Mouse (Mus musculus) kidney, postnatal 36 days (tissue): ENCODE measurements around the gene Rpl10a.

Experiments used
- DNase-seq, 2 experiments: peaks; one replicate each; pipeline ENCODE4 v3.0.0; 2021 to 2022; ENCODE audit warnings: mixed read lengths in 2 of 2

Gene Rpl10a

GRCm38 (mm10) chr17:28328366-28328928 lies at the start of gene Rpl10a:
Gene Rpl10a, plus strand, starts transcription at chr17:28328471.
- DNase-seq: peak; percentile 96 to 99

- peak; percentile 70 to 83 for DNase-seq
Measured at GRCm38 (mm10) chr17:28279236-28279635, 49.0 kb upstream of the Rpl10a start.

GRCm38 (mm10) chr17:28279780-28280422 lies 48.4 kb upstream of the Rpl10a start:
- DNase-seq: peak; percentile 92 to 93

- no peak for DNase-seq
Measured at GRCm38 (mm10) chr17:28280423-28280800, 47.9 kb upstream of the Rpl10a start.

- DNase-seq: no peak
Measured at GRCm38 (mm10) chr17:28280831-28281377, 47.4 kb upstream of the Rpl10a start.

GRCm38 (mm10) chr17:28281866-28282441 lies 46.3 kb upstream of the Rpl10a start:
- no peak for DNase-seq

GRCm38 (mm10) chr17:28283199-28283598 lies 45.1 kb upstream of the Rpl10a start:
- no peak for DNase-seq

GRCm38 (mm10) chr17:28286133-28286532 lies 42.1 kb upstream of the Rpl10a start:
- DNase-seq: no peak

GRCm38 (mm10) chr17:28286964-28287363 lies 41.3 kb upstream of the Rpl10a start:
- DNase-seq: peak; percentile 56 to 71

- peak; percentile 71 to 76 for DNase-seq
Measured at GRCm38 (mm10) chr17:28287578-28287977, 40.7 kb upstream of the Rpl10a start.

GRCm38 (mm10) chr17:28287980-28288379 lies 40.3 kb upstream of the Rpl10a start:
- peak in 1 of 2 experiments; percentile 49 for DNase-seq

GRCm38 (mm10) chr17:28290262-28290661 lies 38.0 kb upstream of the Rpl10a start:
- peak; percentile 94 to 97 for DNase-seq

GRCm38 (mm10) chr17:28290671-28291070 lies 37.6 kb upstream of the Rpl10a start:
- no peak for DNase-seq

GRCm38 (mm10) chr17:28291346-28291745 lies 36.9 kb upstream of the Rpl10a start:
- DNase-seq: no peak

- no peak for DNase-seq
Measured at GRCm38 (mm10) chr17:28293716-28294115, 34.6 kb upstream of the Rpl10a start.

GRCm38 (mm10) chr17:28294449-28295333 lies 33.6 kb upstream of the Rpl10a start:
- no peak for DNase-seq

- no peak for DNase-seq
Measured at GRCm38 (mm10) chr17:28298888-28299287, 29.4 kb upstream of the Rpl10a start.

GRCm38 (mm10) chr17:28299669-28300320 lies 28.5 kb upstream of the Rpl10a start:
- DNase-seq: no peak

GRCm38 (mm10) chr17:28300323-28300722 lies 27.9 kb upstream of the Rpl10a start:
- no peak for DNase-seq

- no peak for DNase-seq
Measured at GRCm38 (mm10) chr17:28300850-28301249, 27.4 kb upstream of the Rpl10a start.

- no peak for DNase-seq
Measured at GRCm38 (mm10) chr17:28305172-28305571, 23.1 kb upstream of the Rpl10a start.
